Mouse (Mus musculus): ENCODE data around the gene Capn8. TPM values are rescaled to one million over a fixed set of nuclear protein-coding genes. Genes with fewer than 3 reads are reported as not detected.
A peak's percentile ranks its signal among the peaks of the same experiment; 100 is the strongest.

Gene Capn8
- polyA plus RNA-seq, 1 experiment from 2014 or later, result 0.29 TPM

- Histone ChIP-seq H3K27ac (replicated peaks) (no peak overlapping the region), H3K27me3 (no peaks in the 10 kb centered on the region), H3K4me2 (no peak overlapping the region), H3K36me3 (no peaks in the 10 kb centered on the region), H3K4me1 (replicated peaks) (peaks cover 31% of the 10 kb centered on the region), H3K4me3 (no peak overlapping the region), H3K9ac (no peak overlapping the region), H3K9me3 (no peaks in the 10 kb centered on the region)
- ATAC-seq (ENCODE audit: low read depth), result no peak
- 87% methylated on average over 11 of the region's 11 CpGs for WGBS
Measured at GRCm38 (mm10) chr1:182559530-182559929, 5.3 kb upstream of the Capn8 start.

- no peaks in the 10 kb centered on the region for H3K36me3 ChIP-seq
- peak; percentile 66 for ATAC-seq (ENCODE audit: low read depth)
- WGBS, result 31% methylated on average over 3 of the region's 3 CpGs
Measured at GRCm38 (mm10) chr1:182560390-182561098, 4.3 kb upstream of the Capn8 start.

GRCm38 (mm10) chr1:182561945-182562514, 2.8 kb upstream of the Capn8 start:
- 70% methylated on average over 11 of the region's 11 CpGs for WGBS
- Histone ChIP-seq H3K9ac (no peak overlapping the region), H3K36me3 (no peaks in the 10 kb centered on the region), H3K4me1 (replicated peaks) (peaks cover 26% of the 10 kb centered on the region), H3K27ac (replicated peaks) (0 out of 2 replicates have a peak overlapping the region, but pooled peaks have one; percentile 42), H3K4me3 (no peak overlapping the region), H3K27me3 (no peaks in the 10 kb centered on the region), H3K4me2 (peak overlapping the region; percentile 22; the same call in 1 of the 2 replicates), H3K9me3 (no peaks in the 10 kb centered on the region)
- ATAC-seq (ENCODE audit: low read depth), result no peak

More at GRCm38 (mm10) chr1:182560390-182561098, 4.3 kb upstream of the Capn8 start:
- H3K4me1 ChIP-seq (replicated peaks), result peaks cover 31% of the 10 kb centered on the region
- no peaks in the 10 kb centered on the region for H3K27me3 ChIP-seq
- H3K4me2 ChIP-seq, result no peak overlapping the region
- H3K9me3 ChIP-seq, result no peaks in the 10 kb centered on the region
- H3K9ac ChIP-seq, result no peak overlapping the region
- no peak overlapping the region for H3K4me3 ChIP-seq
- H3K27ac ChIP-seq (replicated peaks), result no peak overlapping the region

GRCm38 (mm10) chr1:182562576-182563370, 2.0 kb upstream of the Capn8 start:
- no peak for ATAC-seq (ENCODE audit: low read depth)
- Histone ChIP-seq H3K9ac (no peak overlapping the region), H3K4me3 (no peak overlapping the region), H3K4me2 (peak overlapping the region; percentile 22), H3K27me3 (no peaks in the 10 kb centered on the region), H3K27ac (replicated peaks) (no peak overlapping the region), H3K9me3 (no peaks in the 10 kb centered on the region), H3K36me3 (no peaks in the 10 kb centered on the region), H3K4me1 (replicated peaks) (peaks cover 26% of the 10 kb centered on the region)
- 37% methylated on average over 16 of the region's 16 CpGs for WGBS

GRCm38 (mm10) chr1:182565351-182565835, 586 bp downstream of the Capn8 start:
- 85% methylated on average over 6 of the region's 6 CpGs for WGBS
- Histone ChIP-seq H3K27me3 (no peaks in the 10 kb centered on the region; the same call in 1 of the 2 replicates), H3K36me3 (no peaks in the 10 kb centered on the region), H3K27ac (replicated peaks) (no peak overlapping the region), H3K4me2 (no peak overlapping the region), H3K4me3 (no peak overlapping the region), H3K4me1 (replicated peaks) (peaks cover 26% of the 10 kb centered on the region), H3K9ac (no peak overlapping the region), H3K9me3 (no peaks in the 10 kb centered on the region)
- no peak for ATAC-seq (ENCODE audit: low read depth)

- no peak overlapping the region for H3K4me3 ChIP-seq
- H3K36me3 ChIP-seq, result no peaks in the 10 kb centered on the region
- no peaks in the 10 kb centered on the region for H3K9me3 ChIP-seq
- WGBS, result 89% methylated on average over 3 of the region's 3 CpGs
- no peak overlapping the region for H3K9ac ChIP-seq
- no peak overlapping the region for H3K4me2 ChIP-seq
- peaks cover 14% of the 10 kb centered on the region for H3K4me1 ChIP-seq (replicated peaks)
- ATAC-seq (ENCODE audit: low read depth), result no peak
- H3K27ac ChIP-seq (replicated peaks), result no peak overlapping the region
- peaks cover 6% of the 10 kb centered on the region; the same call in 1 of the 2 replicates for H3K27me3 ChIP-seq
Measured at GRCm38 (mm10) chr1:182571148-182571547, 6.3 kb downstream of the Capn8 start.

DNA sequence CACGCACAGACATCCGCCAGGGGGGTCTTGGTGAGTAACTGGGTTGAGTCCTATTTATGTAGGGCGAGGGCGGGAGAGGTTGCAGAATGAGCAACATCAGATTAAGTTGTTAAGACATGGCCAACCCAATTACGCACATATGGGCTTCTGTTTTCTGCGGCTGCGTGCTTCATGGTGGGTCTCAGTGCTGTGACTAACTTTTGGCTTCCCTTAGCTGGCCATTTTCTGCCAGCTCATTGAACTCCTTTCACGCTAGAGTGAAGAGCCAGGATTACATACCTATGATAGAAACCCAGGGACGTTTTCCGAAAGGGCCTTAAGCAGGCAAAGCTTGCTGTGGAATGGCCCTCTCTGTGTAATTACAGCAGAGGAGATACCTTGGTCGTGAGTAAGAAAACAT, 7.2 kb downstream of the Capn8 start:
- ATAC-seq (ENCODE audit: low read depth), result no peak
- H3K4me1 ChIP-seq (replicated peaks), result peaks cover 14% of the 10 kb centered on the region
- no peak overlapping the region for H3K9ac ChIP-seq
- H3K27ac ChIP-seq (replicated peaks), result no peak overlapping the region
- 87% methylated on average over 11 of the region's 11 CpGs for WGBS
- no peak overlapping the region for H3K4me3 ChIP-seq
- peaks cover 6% of the 10 kb centered on the region for H3K27me3 ChIP-seq
- H3K4me2 ChIP-seq, result no peak overlapping the region
- no peaks in the 10 kb centered on the region for H3K9me3 ChIP-seq
- no peaks in the 10 kb centered on the region for H3K36me3 ChIP-seq

- Histone ChIP-seq H3K9me3 (no peaks in the 10 kb centered on the region), H3K27ac (replicated peaks) (peak overlapping the region; percentile 25; the same call in 1 of the 2 replicates), H3K36me3 (no peaks in the 10 kb centered on the region), H3K4me3 (no peak overlapping the region), H3K9ac (no peak overlapping the region), H3K4me1 (replicated peaks) (peaks cover 14% of the 10 kb centered on the region), H3K27me3 (peaks cover 6% of the 10 kb centered on the region), H3K4me2 (no peak overlapping the region)
- WGBS, result 14% methylated on average over 8 of the region's 8 CpGs
- peak; percentile 65; the same call in 1 of the 2 replicates for ATAC-seq (ENCODE audit: low read depth)
Measured at GRCm38 (mm10) chr1:182573856-182574665, 9.3 kb downstream of the Capn8 start.

DNA sequence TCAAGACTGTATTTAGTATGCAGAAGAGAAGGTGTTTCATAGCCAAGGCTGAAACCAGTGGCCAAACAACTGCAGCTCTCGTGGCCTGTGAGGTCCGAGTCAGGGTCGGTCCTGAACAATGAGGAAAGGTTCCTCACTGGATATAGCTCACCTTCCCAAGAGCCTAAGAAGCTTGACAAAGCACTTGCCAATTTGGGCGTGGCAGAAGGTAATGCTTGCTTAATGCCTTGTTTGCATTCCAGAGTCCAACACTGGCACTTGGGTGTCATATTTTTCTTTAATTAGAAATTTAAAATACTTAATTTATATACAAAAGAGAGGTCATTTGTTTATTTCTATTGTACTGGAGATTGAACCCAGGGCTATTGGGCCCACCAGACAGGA, 9.9 kb downstream of the Capn8 start:
- H3K4me1 ChIP-seq (replicated peaks), result peaks cover 14% of the 10 kb centered on the region
- no peak overlapping the region for H3K27ac ChIP-seq (replicated peaks)
- H3K27me3 ChIP-seq, result peaks cover 6% of the 10 kb centered on the region
- no peak overlapping the region for H3K4me3 ChIP-seq
- 40% methylated on average over 4 of the region's 4 CpGs for WGBS
- no peaks in the 10 kb centered on the region for H3K9me3 ChIP-seq
- peak; percentile 23; the same call in 1 of the 2 replicates for ATAC-seq (ENCODE audit: low read depth)
- no peak overlapping the region for H3K9ac ChIP-seq
- H3K4me2 ChIP-seq, result no peak overlapping the region
- H3K36me3 ChIP-seq, result no peaks in the 10 kb centered on the region

- H3K9me3 ChIP-seq, result no peaks in the 10 kb centered on the region
- WGBS, result 87% methylated on average over 6 of the region's 6 CpGs
- H3K36me3 ChIP-seq, result no peaks in the 10 kb centered on the region
- no peak overlapping the region for H3K4me3 ChIP-seq
- 0 out of 2 replicates have a peak, but pooled peaks cover 6% of the 10 kb centered on the region for H3K4me1 ChIP-seq (replicated peaks)
- ATAC-seq (ENCODE audit: low read depth), result no peak
- H3K27ac ChIP-seq (replicated peaks), result no peak overlapping the region
- no peak overlapping the region for H3K9ac ChIP-seq
- H3K4me2 ChIP-seq, result no peak overlapping the region
- 0 out of 2 replicates have a peak, but pooled peaks cover 6% of the 10 kb centered on the region for H3K27me3 ChIP-seq
Measured at GRCm38 (mm10) chr1:182584169-182584568, 19.4 kb downstream of the Capn8 start.

GRCm38 (mm10) chr1:182585162-182585840, 20.5 kb downstream of the Capn8 start:
- H3K4me1 ChIP-seq (replicated peaks), result peaks cover 6% of the 10 kb centered on the region; the same call in 1 of the 2 replicates
- H3K4me3 ChIP-seq, result no peak overlapping the region; the same call in 1 of the 2 replicates
- H3K9ac ChIP-seq, result no peak overlapping the region
- no peak overlapping the region for H3K27ac ChIP-seq (replicated peaks)
- H3K27me3 ChIP-seq, result 0 out of 2 replicates have a peak, but pooled peaks cover 6% of the 10 kb centered on the region
- H3K9me3 ChIP-seq, result no peaks in the 10 kb centered on the region
- no peak for ATAC-seq (ENCODE audit: low read depth)
- H3K36me3 ChIP-seq, result no peaks in the 10 kb centered on the region
- peak overlapping the region; percentile 43 for H3K4me2 ChIP-seq
- WGBS, result 19% methylated on average over 16 of the region's 16 CpGs

Measured in neural tube, embryonic 13.5 days (tissue).